Mouse (Mus musculus) cerebellum, adult 2 months (tissue): ENCODE results near the gene Fhit. TPM values are rescaled to one million over a fixed set of nuclear protein-coding genes. Genes with fewer than 3 reads are reported as not detected.

Source experiments
- DNase-seq, 2 experiments: peaks; one replicate each; pipeline ENCODE4 v3.0.0; 2021
- H3K27ac ChIP-seq: fragments of 200-500 bp; 2 replicates; pipeline ENCODE4 v1.5.1; 2012; ENCODE audit warnings: low read length, control low read depth, inconsistent platforms; ENCODE audit not compliant: insufficient read depth
- H3K27me3 ChIP-seq: fragments of 200-500 bp; 2 replicates; pipeline ENCODE4 v1.6.1; 2012; ENCODE audit warnings: inconsistent platforms, mild to moderate bottlenecking, low read length, moderate library complexity; ENCODE audit not compliant: control insufficient read depth, insufficient read depth
- H3K4me1 ChIP-seq: fragments of 200-500 bp; 2 replicates; pipeline ENCODE4 v1.6.1; 2011; ENCODE audit warnings: low read length; ENCODE audit not compliant: control insufficient read depth, insufficient read depth
- H3K4me3 ChIP-seq: fragments of 200-500 bp; replicated peaks from 2 replicates; pipeline ENCODE3; 2011; ENCODE audit warnings: mild to moderate bottlenecking, low read depth, low read length, control low read depth; ENCODE audit not compliant: insufficient read depth
- CTCF ChIP-seq: fragments of 200-500 bp; IDR thresholded peaks from 2 replicates; pipeline ENCODE4 v1.5.1; 2011; ENCODE audit warnings: low read depth, mild to moderate bottlenecking, control low read depth, low read length, moderate library complexity, borderline replicate concordance; ENCODE audit not compliant: insufficient read depth
- POLR2A ChIP-seq: fragments of 200-500 bp; IDR thresholded peaks from 2 replicates; pipeline ENCODE4 v1.6.1; 2011; ENCODE audit warnings: low read length, control low read depth, borderline replicate concordance; ENCODE audit not compliant: insufficient read depth
- WGBS: fragments of 180-500 bp; shearing (Covaris S2); methylation state at CpG from one replicate; pipeline ENCODE4 v1.1.7; 2018; 5-methylcytosine and 5-hydroxymethylcytosine counted together
- polyA plus RNA-seq: library from polyadenylated mRNA; depleted of rRNA; stranded (reverse); fragments of >200 nt; gene quantifications from 2 replicates; pipeline ENCODE4 v1.2.3, GENCODE M21; 2012

The Fhit gene
- polyA plus RNA-seq, 1 experiment, result 10.5 TPM

- no peak for TF ChIP-seq POLR2A
- TF ChIP-seq CTCF, result no peak
- H3K27me3 ChIP-seq, result no peaks in the 10 kb centered on the region
- no peak overlapping the region for H3K27ac ChIP-seq
- no peak overlapping the region for H3K4me3 ChIP-seq
- no peak for DNase-seq
- 41% methylated on average over 6 of the region's 6 CpGs for WGBS
- H3K4me1 ChIP-seq, result no peaks in the 10 kb centered on the region
Measured at GRCm38 (mm10) chr14:9555807-9556206, 1606.0 kb downstream of the Fhit start.

GRCm38 (mm10) chr14:9552149-9552548 lies 1609.7 kb downstream of the Fhit start:
- Histone ChIP-seq H3K4me3 (no peak overlapping the region), H3K4me1 (no peaks in the 10 kb centered on the region), H3K27me3 (no peaks in the 10 kb centered on the region), H3K27ac (no peak overlapping the region)
- DNase-seq, result no peak
- TF ChIP-seq CTCF (no peak), POLR2A (no peak)

- no peak for DNase-seq
- WGBS, result 56% methylated on average over 1 of the region's 1 CpGs
- H3K27ac ChIP-seq, result no peak overlapping the region
Measured at GRCm38 (mm10) chr14:9547952-9548351, 1613.9 kb downstream of the Fhit start.

GRCm38 (mm10) chr14:9544364-9544763 lies 1617.5 kb downstream of the Fhit start:
- H3K4me3 ChIP-seq, result no peak overlapping the region
- no peak overlapping the region for H3K27ac ChIP-seq
- 56% methylated on average over 3 of the region's 3 CpGs for WGBS
- H3K4me1 ChIP-seq, result no peaks in the 10 kb centered on the region
- DNase-seq, result no peak
- no peaks in the 10 kb centered on the region for H3K27me3 ChIP-seq
- TF ChIP-seq POLR2A (no peak), CTCF (no peak)

More at GRCm38 (mm10) chr14:9547952-9548351, 1613.9 kb downstream of the Fhit start:
- Histone ChIP-seq H3K27me3 (no peaks in the 10 kb centered on the region), H3K4me3 (no peak overlapping the region), H3K4me1 (no peaks in the 10 kb centered on the region)
- no peak for TF ChIP-seq POLR2A
- TF ChIP-seq CTCF, result no peak

GRCm38 (mm10) chr14:9535491-9535890 lies 1626.3 kb downstream of the Fhit start:
- WGBS, result 34% methylated on average over 6 of the region's 6 CpGs
- Histone ChIP-seq H3K27ac (no peak overlapping the region), H3K4me1 (no peaks in the 10 kb centered on the region), H3K27me3 (no peaks in the 10 kb centered on the region), H3K4me3 (no peak overlapping the region)
- no peak for DNase-seq
- no peak for TF ChIP-seq CTCF

- Histone ChIP-seq H3K4me1 (no peaks in the 10 kb centered on the region), H3K4me3 (no peak overlapping the region), H3K27me3 (no peaks in the 10 kb centered on the region), H3K27ac (no peak overlapping the region)
- no peak for DNase-seq
- no peak for TF ChIP-seq POLR2A
- no peak for TF ChIP-seq CTCF
- 94% methylated on average over 4 of the region's 4 CpGs for WGBS
Measured at GRCm38 (mm10) chr14:9529247-9529646, 1632.6 kb downstream of the Fhit start.

- Histone ChIP-seq H3K4me1 (no peaks in the 10 kb centered on the region), H3K27ac (no peak overlapping the region), H3K27me3 (no peaks in the 10 kb centered on the region), H3K4me3 (no peak overlapping the region)
- no peak for TF ChIP-seq CTCF
- no peak for TF ChIP-seq POLR2A
- DNase-seq, result no peak
- WGBS, result 86% methylated on average over 3 of the region's 3 CpGs
Measured at GRCm38 (mm10) chr14:9526136-9526535, 1635.7 kb downstream of the Fhit start.

GRCm38 (mm10) chr14:9517651-9518050 lies 1644.2 kb downstream of the Fhit start:
- WGBS, result 71% methylated on average over 2 of the region's 2 CpGs
- no peaks in the 10 kb centered on the region for H3K27me3 ChIP-seq
- no peak overlapping the region for H3K27ac ChIP-seq
- no peak overlapping the region for H3K4me3 ChIP-seq
- TF ChIP-seq CTCF, result no peak
- no peak for TF ChIP-seq POLR2A
- DNase-seq, result no peak
- H3K4me1 ChIP-seq, result no peaks in the 10 kb centered on the region
